Mouse (Mus musculus): ENCODE measurements at regions not wholly inside any gene's neighbourhood (a gene's known extent, or its start where the extent isn't known, plus 50 kb on each side); places are given as distances from the start of the nearest gene placed in this dataset.

DNA sequence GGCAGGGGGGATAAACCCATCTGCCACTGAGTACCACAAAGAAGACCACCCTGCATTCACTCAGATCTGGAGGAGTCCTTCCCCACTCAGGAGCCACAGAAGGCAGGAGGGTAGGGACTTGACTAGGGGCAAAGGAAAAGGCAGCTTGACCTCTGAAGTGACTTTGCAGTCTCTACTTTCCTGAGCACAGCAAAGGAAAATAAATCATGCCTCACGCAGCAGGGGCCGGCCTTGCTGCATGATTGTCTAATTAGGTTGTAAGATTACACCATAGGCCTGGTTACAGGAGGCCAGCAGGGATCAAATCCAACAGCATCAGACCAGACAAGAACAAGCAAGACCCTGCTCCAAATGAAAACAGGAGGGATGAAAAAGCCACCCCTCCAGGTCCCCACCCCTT lies 180.0 kb downstream of the Gm12728 start:
- DNase-seq (ENCODE audit: low read depth, low spot score) = no peak

GRCm38 (mm10) chr4:105970056-105970455 lies 180.4 kb downstream of the Gm12728 start:
- DNase-seq (ENCODE audit: low read depth, low spot score) = no peak

GRCm38 (mm10) chr4:105972736-105973135 lies 183.1 kb downstream of the Gm12728 start:
- no peak for DNase-seq (ENCODE audit: low read depth, low spot score)

DNA sequence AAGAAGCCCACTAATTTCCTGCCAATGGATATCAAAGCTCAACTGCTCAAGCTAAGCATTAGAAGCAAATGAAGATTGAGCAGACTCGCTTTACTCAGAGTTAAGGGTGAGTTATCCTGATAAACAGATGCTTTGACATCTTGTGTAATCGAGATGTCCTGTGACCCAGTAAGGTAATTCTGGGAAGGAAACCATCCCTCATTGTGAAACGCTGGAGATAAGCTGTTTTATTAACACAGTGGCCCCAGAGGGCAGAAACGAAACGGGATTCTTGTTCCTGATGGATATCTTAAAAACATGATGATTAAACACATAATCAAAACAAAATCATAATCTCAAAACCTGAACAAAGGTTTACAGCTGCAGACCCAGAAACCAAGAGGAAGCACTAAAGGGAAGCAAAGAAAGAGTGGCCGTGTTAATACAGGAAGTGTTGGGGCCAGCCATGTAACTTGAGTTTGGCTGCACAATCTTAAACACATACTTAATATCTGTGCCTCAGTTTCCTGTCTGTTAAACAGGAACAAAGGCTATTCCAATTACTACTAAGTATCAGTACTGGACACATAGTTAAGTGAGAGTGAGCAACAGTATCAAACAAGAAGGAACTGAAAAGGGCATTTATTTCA lies 184.2 kb downstream of the Gm12728 start:
- no peak for DNase-seq (ENCODE audit: low read depth, low spot score)

GRCm38 (mm10) chr4:105974948-105975347 lies 185.3 kb downstream of the Gm12728 start:
- no peak for DNase-seq (ENCODE audit: low read depth, low spot score)

DNA sequence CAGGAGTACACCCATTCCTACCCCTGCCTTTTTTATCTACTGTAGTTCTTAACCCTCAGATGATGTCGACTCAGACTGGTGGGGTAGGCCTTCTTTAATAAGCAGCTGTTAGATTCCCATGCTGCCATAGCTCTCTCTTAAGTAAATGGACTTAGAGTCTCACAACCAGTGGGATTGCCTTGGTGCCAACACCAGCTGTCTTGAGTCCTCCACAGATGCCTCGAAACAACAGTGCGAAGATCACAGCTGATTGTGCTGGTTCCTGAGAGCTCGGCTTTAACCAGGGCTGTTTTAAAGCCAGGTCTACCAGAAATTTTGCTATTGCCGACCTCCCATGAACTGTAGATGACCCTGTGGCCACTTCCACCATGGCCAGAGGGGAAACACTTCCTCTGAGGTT lies 189.4 kb downstream of the Gm12728 start:
- DNase-seq (ENCODE audit: low read depth, low spot score) = no peak

GRCm38 (mm10) chr4:105983018-105983417 lies 193.3 kb downstream of the Gm12728 start:
- DNase-seq (ENCODE audit: low read depth, low spot score) = no peak

GRCm38 (mm10) chr4:105987963-105988602 lies 198.4 kb downstream of the Gm12728 start:
- no peak for DNase-seq (ENCODE audit: low read depth, low spot score)

DNA sequence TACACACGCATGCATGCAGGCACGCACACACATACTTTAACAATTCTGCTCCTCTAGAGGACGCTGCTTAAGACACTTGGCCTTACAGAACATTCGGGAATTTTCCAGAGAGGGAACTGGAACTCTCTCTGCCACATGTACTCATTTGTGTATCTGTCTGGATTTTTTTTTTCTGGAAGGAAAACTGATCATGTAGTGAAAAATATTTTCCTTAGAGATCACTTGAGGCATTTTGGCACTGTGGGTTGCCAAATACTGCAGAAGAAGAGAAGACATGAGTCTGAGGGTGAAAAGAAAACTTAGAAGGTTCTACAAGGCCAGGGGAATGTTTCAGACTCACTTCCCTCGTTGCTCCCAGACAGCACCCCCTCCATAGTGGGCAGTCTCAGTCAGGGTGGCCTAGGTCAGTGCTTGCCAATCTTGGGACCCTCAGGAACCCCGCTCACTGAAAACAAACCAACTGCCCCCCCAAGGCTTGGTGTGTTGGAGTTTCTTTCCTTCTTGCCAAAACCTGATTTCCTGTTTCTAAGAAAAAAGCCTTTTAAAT lies 203.0 kb downstream of the Gm12728 start:
- no peak for DNase-seq (ENCODE audit: low read depth, low spot score)

- DNase-seq (ENCODE audit: low read depth, low spot score) = no peak
These were observed 204.7 kb downstream of the Gm12728 start for GRCm38 (mm10) chr4:105994390-105994798.

DNA sequence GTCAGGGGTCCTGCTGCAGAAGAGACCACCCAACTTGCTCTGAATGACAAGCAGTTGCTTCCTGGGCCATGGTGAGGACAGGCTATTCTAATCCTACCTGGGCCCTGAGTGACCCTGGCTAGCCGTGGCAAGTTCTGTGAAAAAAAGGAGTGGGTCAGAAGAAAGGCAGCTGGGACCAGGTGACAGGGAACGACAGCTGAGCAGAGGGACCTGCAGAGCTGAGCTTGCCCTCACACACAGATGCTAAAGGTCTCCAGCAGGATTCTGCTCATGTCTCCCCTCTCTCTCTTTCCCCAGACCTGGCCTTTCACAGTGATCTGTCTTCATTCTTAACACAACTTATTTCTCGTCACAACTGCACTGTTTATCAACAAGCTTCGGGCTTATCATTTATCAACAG lies 206.4 kb downstream of the Gm12728 start:
- no peak for DNase-seq (ENCODE audit: low read depth, low spot score)

- DNase-seq (ENCODE audit: low read depth, low spot score) = no peak
These were observed 207.4 kb downstream of the Gm12728 start for GRCm38 (mm10) chr4:105996893-105997630.

DNA sequence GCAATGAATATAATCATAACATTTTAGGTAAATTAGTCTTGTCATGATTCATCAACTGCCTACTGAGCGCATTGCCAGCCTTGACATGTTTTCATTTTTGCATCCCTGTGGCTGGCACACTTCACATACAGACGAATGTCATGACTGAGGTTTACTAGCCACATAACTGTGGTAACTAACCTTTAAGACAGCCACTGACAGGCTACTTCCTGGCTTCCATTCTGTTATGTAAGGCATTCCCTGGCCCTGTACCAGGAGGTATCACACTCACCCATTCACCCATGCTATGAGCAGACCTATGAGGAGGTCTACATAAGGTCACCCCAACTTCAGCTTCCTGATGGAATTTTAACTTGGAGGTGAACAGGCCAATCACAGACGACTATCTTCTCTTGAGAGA lies 212.8 kb downstream of the Gm12728 start:
- DNase-seq (ENCODE audit: low read depth, low spot score) = no peak

GRCm38 (mm10) chr4:106005936-106006335 lies 216.3 kb downstream of the Gm12728 start:
- DNase-seq (ENCODE audit: low read depth, low spot score) = no peak

GRCm38 (mm10) chr4:106007334-106008190 lies 217.9 kb downstream of the Gm12728 start:
- peak; percentile 34 for DNase-seq (ENCODE audit: low read depth, low spot score)

DNA sequence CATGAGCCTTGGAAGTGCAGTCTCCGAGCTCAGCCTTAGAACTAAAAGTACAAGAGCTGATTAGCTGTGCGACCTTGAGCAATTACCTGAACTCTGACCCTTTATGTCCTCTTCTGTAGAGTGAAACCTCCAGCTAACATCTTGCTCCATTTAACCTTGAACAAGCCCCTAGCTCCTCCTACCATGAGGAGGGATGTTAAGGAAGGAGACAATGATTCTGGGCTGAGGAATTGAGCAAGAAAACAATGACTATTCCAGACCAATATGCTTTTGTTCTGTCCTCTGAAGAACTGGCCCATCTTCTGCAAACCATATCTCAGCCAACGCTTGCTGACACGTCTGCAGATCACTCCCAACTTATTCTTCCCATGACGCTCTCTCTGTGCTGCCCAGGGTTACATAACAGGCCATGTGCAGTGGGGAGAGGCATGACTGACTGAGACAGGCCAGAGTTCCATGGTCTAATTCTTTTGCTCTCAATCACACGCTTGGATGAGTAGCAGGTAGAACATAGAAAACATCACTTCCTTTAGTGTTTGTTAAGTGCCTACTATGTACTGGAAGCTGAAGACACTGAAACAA lies 227.5 kb downstream of the Gm12728 start:
- no peak for DNase-seq (ENCODE audit: low read depth, low spot score)

DNA sequence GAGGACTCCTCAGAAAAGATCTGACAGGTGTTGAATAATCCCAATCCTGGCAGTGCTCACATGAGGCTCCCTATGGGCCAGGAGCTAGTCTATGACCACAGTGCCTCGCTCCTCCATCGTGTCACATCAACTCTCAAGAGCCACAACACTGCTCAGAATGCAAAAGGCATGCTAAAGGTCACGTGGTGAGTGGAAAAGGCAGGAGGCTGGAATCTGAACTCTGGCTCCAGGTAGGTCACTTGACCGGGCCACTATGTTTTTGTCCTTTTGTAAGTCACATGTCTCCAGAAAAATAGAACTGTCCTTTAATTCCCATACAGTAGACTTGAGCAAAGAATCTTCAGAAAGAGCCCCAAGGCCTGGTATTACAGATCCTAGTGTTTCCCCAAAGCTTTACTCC lies 229.3 kb downstream of the Gm12728 start:
- no peak for DNase-seq (ENCODE audit: low read depth, low spot score)

GRCm38 (mm10) chr4:106020338-106020737 lies 230.7 kb downstream of the Gm12728 start:
- no peak for DNase-seq (ENCODE audit: low read depth, low spot score)

GRCm38 (mm10) chr4:106024591-106024990 lies 234.9 kb downstream of the Gm12728 start:
- DNase-seq (ENCODE audit: low read depth, low spot score) = no peak

DNA sequence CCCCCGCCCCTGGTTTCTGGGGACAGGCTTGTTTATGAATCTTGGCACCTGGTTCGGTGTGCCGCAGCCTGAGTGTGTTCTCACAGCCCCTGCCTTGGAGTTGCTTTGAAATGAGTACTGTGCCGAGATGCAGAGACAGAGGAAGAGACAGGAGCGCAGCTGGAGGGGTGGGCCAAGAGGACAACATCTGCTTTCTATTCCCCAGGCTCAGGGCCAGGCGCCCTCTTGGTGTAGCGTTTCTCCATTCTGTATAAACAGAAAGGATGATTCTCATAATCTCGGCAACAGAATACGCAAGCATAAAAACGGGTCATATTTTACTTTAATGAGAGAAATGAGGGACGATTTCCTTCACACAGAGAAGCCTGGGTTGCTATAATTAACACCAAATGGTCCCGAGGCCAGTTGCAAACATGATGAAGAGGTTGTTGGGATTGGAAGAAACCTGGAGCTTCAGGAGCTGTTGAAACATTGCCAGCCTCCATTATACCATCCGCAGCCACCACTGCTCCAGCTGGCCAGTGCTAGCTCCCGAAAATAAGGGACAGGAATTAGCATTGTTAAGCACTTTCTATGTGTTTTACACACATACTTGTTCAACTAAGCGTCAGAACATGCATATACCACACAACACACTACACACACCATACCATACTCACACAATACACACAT lies 236.4 kb downstream of the Gm12728 start:
- no peak for DNase-seq (ENCODE audit: low read depth, low spot score)

DNA sequence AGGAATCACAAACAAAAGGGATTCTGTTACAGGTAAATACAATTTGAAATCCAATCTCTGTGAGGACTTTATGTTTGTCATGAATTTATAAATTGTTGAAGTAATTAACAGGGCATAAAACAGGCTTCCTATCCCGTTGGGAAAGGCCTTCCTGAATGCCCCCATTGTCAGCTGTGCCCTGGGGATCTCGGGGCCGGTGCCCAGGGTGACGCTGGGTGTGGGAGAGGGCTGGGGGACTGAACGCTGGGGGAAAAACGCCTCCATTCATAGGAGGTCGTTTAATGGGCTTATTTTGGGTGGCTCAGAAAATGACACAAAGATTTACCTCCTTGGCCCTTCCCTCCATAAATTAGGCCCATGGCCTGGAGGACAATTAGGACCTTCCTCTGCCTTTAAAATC lies 250.7 kb downstream of the Gm12728 start:
- DNase-seq (ENCODE audit: low read depth, low spot score) = no peak

All from brain, embryonic 18.5 days (tissue).